23 mouse cellular contexts compared by ENCODE assay signal in the genomic region with DNA sequence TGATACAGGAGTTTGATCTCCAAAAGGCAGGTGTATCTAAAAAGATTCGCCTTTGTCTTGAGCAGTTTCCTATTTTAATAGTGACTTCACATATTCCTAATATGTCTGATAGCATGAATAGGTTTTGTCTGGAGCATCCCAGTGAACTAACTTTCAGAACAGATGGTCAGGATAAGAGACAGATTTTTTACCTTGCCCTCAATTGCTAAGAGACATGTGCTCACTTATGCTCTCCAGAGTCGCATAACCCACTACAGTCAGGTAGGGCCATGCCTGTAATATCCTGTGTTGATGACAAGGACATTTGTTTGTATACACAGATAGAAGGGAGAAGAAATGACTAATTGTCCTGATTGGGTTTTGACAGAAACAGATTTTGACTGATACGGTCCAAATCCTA. TPM values are rescaled to one million over a fixed set of nuclear protein-coding genes. Genes with fewer than 3 reads are reported as not detected.
"Had no signal": no experiment of that assay in that cellular context is flagged by ENCODE, and none has a peak within 500 bp of the region (broad histone marks: within the 10 kb centered on the region; RNA-seq: fewer than 3 reads in every experiment).

No protein-coding gene starts in this region.

- ATAC-seq: hindbrain, embryonic 16.5 days; hindbrain, postnatal 0 days; inflammation-experienced regulatory T-cells, adult 6 months; intestine, embryonic 15.5 days; intestine, embryonic 16.5 days; intestine, postnatal 0 days had no signal

- DNase-seq: heart, postnatal 10 days; heart, postnatal 14 days; heart, postnatal 36 days; heart, postnatal 4 days; kidney, adult 11 months; kidney, adult 18-20 months; kidney, adult 2 months; kidney, adult 8-10 months; kidney, adult 9 months; kidney, postnatal 10 days; kidney, postnatal 14 days; kidney, postnatal 25 days; kidney, postnatal 36 days; kidney, postnatal 4 days; layer of hippocampus, adult 9-11 months; layer of hippocampus, postnatal 36 days had no signal

RNA-seq across cellular contexts. Expression of a gene that starts 25.9 kb away (rescaled TPM):
- total RNA-seq: hematopoietic stem cell, adult 5-6 weeks had no signal
